Comparison of ENCODE assay signal across 17 mouse cellular contexts in the genomic region with DNA sequence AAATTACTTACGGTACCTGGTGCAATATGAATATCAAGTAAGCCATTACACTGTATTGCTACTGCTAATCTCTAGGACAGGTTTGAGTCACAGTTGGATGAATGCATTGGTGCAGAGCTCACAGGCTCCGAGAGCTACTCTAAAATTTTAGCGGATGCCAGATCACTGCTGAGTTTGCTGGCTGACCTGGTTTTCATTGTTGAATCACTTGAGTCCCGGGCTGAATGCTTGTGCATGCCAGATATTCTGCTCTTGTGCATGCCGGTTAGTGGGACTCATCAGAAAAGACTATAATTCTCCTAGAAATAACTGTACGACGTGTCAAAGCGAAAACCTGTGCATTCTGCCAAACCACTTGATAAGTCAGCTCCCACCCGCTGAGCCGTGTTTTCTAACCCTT. TPM values are rescaled to one million over a fixed set of nuclear protein-coding genes. Genes with fewer than 3 reads are reported as not detected.
DNase-seq lines count a peak whose midpoint lies in the region; ATAC-seq lines count a peak whose summit lies in the region.
"Had no signal": no experiment of that assay in that cellular context is flagged by ENCODE, and none has a peak within 500 bp of the region (broad histone marks: within the 10 kb centered on the region; RNA-seq: fewer than 3 reads in every experiment).

No protein-coding gene starts in this region.

- 74% methylated on average over 10 of the region's 10 CpGs for WGBS in hindbrain, embryonic 16.5 days
- 86% methylated on average over 10 of the region's 10 CpGs for WGBS in hindbrain, embryonic 13.5 days

- no peaks in the 10 kb centered on the region for H3K27me3 ChIP-seq in hindbrain, embryonic 16.5 days (replicated peaks; ENCODE audit: control insufficient read depth, insufficient read depth, low read length)
- no peaks in the 10 kb centered on the region for H3K27me3 ChIP-seq in hindbrain, embryonic 13.5 days
- H3K27me3 ChIP-seq: liver, embryonic 13.5 days had no signal

- no peak overlapping the region for H3K4me2 ChIP-seq in hindbrain, embryonic 16.5 days (ENCODE audit: low read length)
- no peak overlapping the region for H3K4me2 ChIP-seq in hindbrain, embryonic 13.5 days
- H3K4me2 ChIP-seq: heart, embryonic 11.5 days; liver, embryonic 13.5 days had no signal

- H3K36me3 ChIP-seq in hindbrain, embryonic 16.5 days (ENCODE audit: control insufficient read depth, insufficient read depth, low read length) = no peaks in the 10 kb centered on the region
- H3K36me3 ChIP-seq in hindbrain, embryonic 13.5 days = no peaks in the 10 kb centered on the region
- H3K36me3 ChIP-seq: hindbrain, embryonic 10.5 days; liver, embryonic 13.5 days had no signal

- no peak overlapping the region for H3K9ac ChIP-seq in hindbrain, embryonic 16.5 days (ENCODE audit: low read depth, low read length)
- H3K9ac ChIP-seq in hindbrain, embryonic 13.5 days = no peak overlapping the region
- H3K9ac ChIP-seq: liver, embryonic 13.5 days had no signal

- no peak overlapping the region for H3K4me3 ChIP-seq in hindbrain, embryonic 16.5 days (ENCODE audit: low read length)
- H3K4me3 ChIP-seq in hindbrain, embryonic 13.5 days = no peak overlapping the region
- H3K4me3 ChIP-seq: erythroblast, embryonic 14.5 days; hindbrain, embryonic 10.5 days; liver, embryonic 13.5 days had no signal

- peak; percentile 13 for DNase-seq in right cerebral cortex, adult 18-20 months
- DNase-seq in right cerebral cortex, postnatal 14 days = no peak
- peak; percentile 64 for DNase-seq in cerebellum, adult 11-12 months
- DNase-seq in fibroblast of lung, adult 2 months (ENCODE audit: low read depth) = peak; percentile 49
- no peak for DNase-seq in spleen, adult 12 weeks (ENCODE audit: low spot score)
- DNase-seq: embryo, embryonic 11 days; gastrocnemius, postnatal 10 days; kidney, adult 18-20 months; liver, embryonic 13.5 days; thymus, postnatal 4 days had no signal

- no peak overlapping the region for H3K27ac ChIP-seq in hindbrain, embryonic 16.5 days (ENCODE audit: low read depth, low read length)
- no peak overlapping the region for H3K27ac ChIP-seq in hindbrain, embryonic 13.5 days
- H3K27ac ChIP-seq: hindbrain, embryonic 10.5 days; liver, embryonic 13.5 days had no signal

- H3K4me1 ChIP-seq in hindbrain, embryonic 16.5 days (ENCODE audit: control insufficient read depth, insufficient read depth, low read depth, low read length) = peaks cover 2% of the 10 kb centered on the region; the same call in 1 of the 2 replicates
- H3K4me1 ChIP-seq in hindbrain, embryonic 13.5 days (replicated peaks) = no peaks in the 10 kb centered on the region
- H3K4me1 ChIP-seq: hindbrain, embryonic 10.5 days; liver, embryonic 13.5 days had no signal

- 0 out of 2 replicates have a peak, but pooled peaks have one; percentile 46 for ATAC-seq in hindbrain, embryonic 16.5 days
- ATAC-seq in hindbrain, embryonic 13.5 days (ENCODE audit: low FRiP score) = no peak
- no peak for ATAC-seq in monocyte, adult 5-6 weeks (replicated peaks; ENCODE audit: insufficient number of reproducible peaks, low FRiP score, low TSS enrichment, poor library complexity, severe bottlenecking)
- ATAC-seq: lung, postnatal 0 days had no signal

- no peaks in the 10 kb centered on the region for H3K9me3 ChIP-seq in hindbrain, embryonic 16.5 days (ENCODE audit: control insufficient read depth, low read length)
- H3K9me3 ChIP-seq in hindbrain, embryonic 13.5 days = no peaks in the 10 kb centered on the region
- H3K9me3 ChIP-seq: hindbrain, embryonic 10.5 days; liver, embryonic 13.5 days had no signal

RNA-seq across cellular contexts. Expression of gene Btc, which starts 35.9 kb away (rescaled TPM):
- polyA plus RNA-seq in hindbrain, embryonic 16.5 days (2015; fragmentation: Nextera tagmentation; extraction: Ambion mirVana) = 0.08 TPM in 1 of 2 replicates, not detected in the other
- not detected in 2 replicates for polyA plus RNA-seq in hindbrain, embryonic 13.5 days (2015; fragmentation: Nextera tagmentation; extraction: Ambion mirVana)
- not detected in 3 replicates for total RNA-seq in monocyte, adult 5-6 weeks (2017)
- polyA plus RNA-seq: erythroblast, embryonic 14.5 days had no signal

Comparison
In these comparisons a context has a peak if more than half of its experiments do, and no peak if none do; other contexts are left out.
1. DNase-seq: peak in right cerebral cortex, adult 18-20 months (single experiment), cerebellum, adult 11-12 months (single experiment) and fibroblast of lung, adult 2 months (single experiment); none in right cerebral cortex, postnatal 14 days (single experiment) and spleen, adult 12 weeks (single experiment).